29 mouse cellular contexts compared by ENCODE assay signal in the genomic region with DNA sequence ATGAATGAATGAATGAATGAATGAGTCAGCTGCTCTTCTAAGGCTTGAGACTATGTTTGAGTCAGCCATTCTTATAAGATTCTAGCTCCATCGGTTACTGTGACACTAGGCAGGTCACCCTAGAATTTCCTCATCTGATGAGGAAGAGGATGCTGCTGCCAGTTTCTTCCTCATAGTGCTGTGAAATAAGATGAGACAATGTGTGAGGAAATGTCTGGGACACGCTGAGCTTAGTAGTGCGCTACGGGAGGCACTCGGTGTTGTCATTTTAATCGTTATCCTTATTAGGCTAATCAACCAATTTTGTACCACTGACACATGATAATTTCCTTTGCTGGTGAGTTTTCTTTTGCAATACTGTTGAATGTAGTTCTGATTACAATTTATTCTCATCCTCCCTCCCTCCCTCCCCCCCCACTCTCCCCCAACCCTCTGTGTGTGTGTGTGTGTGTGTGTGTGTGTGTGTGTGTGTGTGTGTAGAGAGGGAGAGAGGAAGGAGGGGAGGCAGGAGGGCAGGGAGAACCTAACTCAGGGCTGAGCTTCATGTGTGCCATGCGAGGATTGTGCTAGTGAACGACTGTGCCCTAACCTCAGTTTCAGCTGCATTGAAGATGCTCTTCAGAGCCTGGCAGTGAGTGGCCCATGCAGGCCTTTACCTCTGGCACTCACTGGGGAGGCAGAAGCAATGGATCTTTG. TPM values are rescaled to one million over a fixed set of nuclear protein-coding genes. Genes with fewer than 3 reads are reported as not detected.
DNase-seq lines count a peak whose midpoint lies in the region; ATAC-seq and TF ChIP-seq lines count a peak whose summit lies in the region.
"Had no signal": no experiment of that assay in that cellular context is flagged by ENCODE, and none has a peak within 500 bp of the region (broad histone marks: within the 10 kb centered on the region; RNA-seq: fewer than 3 reads in every experiment).

No protein-coding gene starts in this region.

- DNase-seq in gastrocnemius, adult 2 months, result no peak
- DNase-seq in gastrocnemius, postnatal 10 days, result no peak
- peak; percentile 35 for DNase-seq in lung, postnatal 36 days
- no peak for DNase-seq in lung, postnatal 4 days
- DNase-seq in urinary bladder, postnatal 25 days (ENCODE audit: low spot score), result no peak
- DNase-seq: adrenal gland, postnatal 14 days; cerebellum, adult 11-12 months; cerebellum, adult 9-11 months; gastrocnemius, postnatal 25 days; heart, adult 2 months; heart, postnatal 14 days; kidney, adult 18-20 months; kidney, postnatal 4 days; layer of hippocampus, postnatal 36 days; left cerebral cortex, postnatal 4 days; lung, adult 2 months; lung, postnatal 14 days; midbrain, embryonic 14.5 days; thymus, adult 2 months; thymus, postnatal 36 days had no signal

- no peaks in the 10 kb centered on the region for H3K27me3 ChIP-seq in forebrain, embryonic 16.5 days (replicated peaks; ENCODE audit: control insufficient read depth, insufficient read depth, low read length)
- no peaks in the 10 kb centered on the region for H3K27me3 ChIP-seq in myocyte (ENCODE audit: control insufficient read depth, insufficient read depth, insufficient read length)
- H3K27me3 ChIP-seq: embryonic facial prominence, embryonic 13.5 days; neural tube, embryonic 13.5 days had no signal

- no peak overlapping the region for H3K4me2 ChIP-seq in forebrain, embryonic 16.5 days (ENCODE audit: low read length)
- H3K4me2 ChIP-seq in myocyte (ENCODE audit: low read depth), result peak overlapping the region; percentile 68
- H3K4me2 ChIP-seq: neural tube, embryonic 13.5 days had no signal

- no peak overlapping the region for H3ac ChIP-seq in myocyte (ENCODE audit: control insufficient read depth, insufficient read length)

- H3K9me3 ChIP-seq in forebrain, embryonic 16.5 days (ENCODE audit: control insufficient read depth, low read length), result no peaks in the 10 kb centered on the region
- H3K9me3 ChIP-seq: embryonic facial prominence, embryonic 13.5 days; neural tube, embryonic 13.5 days had no signal

- peak overlapping the region; percentile 1; the same call in 1 of the 2 replicates for H3K27ac ChIP-seq in gastrocnemius, adult 2 months
- H3K27ac ChIP-seq in forebrain, embryonic 16.5 days (ENCODE audit: low read length), result no peak overlapping the region
- H3K27ac ChIP-seq: embryonic facial prominence, embryonic 13.5 days; kidney, postnatal 0 days; liver, embryonic 14.5 days; neural tube, embryonic 13.5 days had no signal

- no peak overlapping the region for H3K9ac ChIP-seq in forebrain, embryonic 16.5 days (replicated peaks; ENCODE audit: low read depth, low read length)
- H3K9ac ChIP-seq: embryonic facial prominence, embryonic 13.5 days; liver, embryonic 14.5 days; neural tube, embryonic 13.5 days had no signal

- intact Hi-C loops in gastrocnemius, adult 2 months (cut with DNase I), result no loop called here

- no peaks in the 10 kb centered on the region for H3K36me3 ChIP-seq in forebrain, embryonic 16.5 days (ENCODE audit: control insufficient read depth, insufficient read depth)
- H3K36me3 ChIP-seq in myocyte (ENCODE audit: control insufficient read depth, insufficient read depth), result peaks cover 7% of the 10 kb centered on the region

- peaks cover 24% of the 10 kb centered on the region for H3K79me2 ChIP-seq in myocyte (ENCODE audit: control insufficient read depth, insufficient read depth)

- no peak overlapping the region for H3K4me3 ChIP-seq in gastrocnemius, adult 2 months
- H3K4me3 ChIP-seq in forebrain, embryonic 16.5 days (replicated peaks; ENCODE audit: low read length), result no peak overlapping the region
- no peak overlapping the region for H3K4me3 ChIP-seq in myocyte
- H3K4me3 ChIP-seq: embryonic facial prominence, embryonic 13.5 days; heart, adult 2 months; megakaryocyte, embryonic 14.5 days; neural tube, embryonic 13.5 days had no signal

- WGBS in forebrain, embryonic 16.5 days, result 45% methylated on average over 8 of the region's 8 CpGs

- H3K4me1 ChIP-seq in forebrain, embryonic 16.5 days (replicated peaks; ENCODE audit: control insufficient read depth, insufficient read depth, low read length), result peaks cover 12% of the 10 kb centered on the region; the same call in 1 of the 2 replicates
- H3K4me1 ChIP-seq: megakaryocyte, embryonic 14.5 days had no signal

- peak; percentile 54 for ATAC-seq in forebrain, embryonic 16.5 days
- ATAC-seq: CD4-positive, CD25-positive, alpha-beta regulatory T cell, adult 4 months; hindbrain, embryonic 16.5 days had no signal

- no peak for TF ChIP-seq POLR2A in myocyte (IDR thresholded peaks at IDR 0.05; ENCODE audit: insufficient read length, low read depth)

- TF ChIP-seq CTCF in gastrocnemius, adult 2 months (IDR thresholded peaks at IDR 0.05), result no peak

TF ChIP-seq in myocyte, 11 proteins besides CTCF, POLR2A, EP300 and RAD21:
- TF ChIP-seq CEBPB (IDR thresholded peaks at IDR 0.05; ENCODE audit: insufficient read depth, poor library complexity, severe bottlenecking) (no peak), TCF3 (IDR thresholded peaks at IDR 0.05; ENCODE audit: insufficient read length, low read depth) (no peak)

RNA-seq across cellular contexts. Expression of a gene that starts 11.3 kb away (rescaled TPM):
- total RNA-seq in gastrocnemius, adult 2 months (2021), result 10 to 100 TPM; 35.6 to 49.4 TPM
- 10 to 100 TPM; 78.3 to 89.9 TPM for total RNA-seq in gastrocnemius, postnatal 10 days (2021)
- 44.7 and 49.2 TPM in 2 replicates for polyA plus RNA-seq in forebrain, embryonic 16.5 days (2015; fragmentation: Nextera tagmentation; extraction: Ambion mirVana)
- 133 TPM for polyA plus RNA-seq in myocyte (2012; fragmentation: generic; extraction: Trizol)
